Mouse (Mus musculus) lung, postnatal 4 days (tissue): ENCODE measurements at regions not wholly inside any gene's neighbourhood (a gene's known extent, or its start where the extent isn't known, plus 50 kb on each side); places are given as distances from the start of the nearest gene placed in this dataset.

Source experiments
- DNase-seq, 2 experiments: peaks; one replicate each; pipeline ENCODE4 v3.0.0; 2021

GRCm38 (mm10) chr9:52839996-52840395, 160.4 kb upstream of the AI593442 start:
- DNase-seq = no peak

DNA sequence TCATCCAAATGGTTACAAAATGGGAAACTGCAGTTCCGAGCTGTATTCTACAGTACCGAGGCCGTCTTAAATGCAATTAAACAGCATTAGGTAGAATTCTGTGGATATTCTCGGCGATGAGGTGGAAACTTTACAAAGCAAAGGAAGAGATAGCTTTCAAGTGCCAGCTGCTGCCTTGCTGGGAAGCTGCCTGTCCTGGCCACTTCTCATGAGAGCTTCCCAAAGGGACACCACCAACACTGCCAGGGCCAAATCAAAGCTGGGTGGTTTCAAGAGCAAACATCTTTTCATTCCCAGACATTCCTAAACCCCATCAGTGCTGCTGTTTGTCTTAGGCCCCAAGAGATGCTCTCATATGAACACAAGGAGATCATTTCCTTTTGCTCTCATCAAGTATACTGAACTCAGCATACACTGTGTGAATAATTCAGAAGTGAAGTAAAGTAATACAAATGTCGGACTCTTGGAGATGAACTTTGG, 156.6 kb upstream of the AI593442 start:
- DNase-seq = no peak

DNA sequence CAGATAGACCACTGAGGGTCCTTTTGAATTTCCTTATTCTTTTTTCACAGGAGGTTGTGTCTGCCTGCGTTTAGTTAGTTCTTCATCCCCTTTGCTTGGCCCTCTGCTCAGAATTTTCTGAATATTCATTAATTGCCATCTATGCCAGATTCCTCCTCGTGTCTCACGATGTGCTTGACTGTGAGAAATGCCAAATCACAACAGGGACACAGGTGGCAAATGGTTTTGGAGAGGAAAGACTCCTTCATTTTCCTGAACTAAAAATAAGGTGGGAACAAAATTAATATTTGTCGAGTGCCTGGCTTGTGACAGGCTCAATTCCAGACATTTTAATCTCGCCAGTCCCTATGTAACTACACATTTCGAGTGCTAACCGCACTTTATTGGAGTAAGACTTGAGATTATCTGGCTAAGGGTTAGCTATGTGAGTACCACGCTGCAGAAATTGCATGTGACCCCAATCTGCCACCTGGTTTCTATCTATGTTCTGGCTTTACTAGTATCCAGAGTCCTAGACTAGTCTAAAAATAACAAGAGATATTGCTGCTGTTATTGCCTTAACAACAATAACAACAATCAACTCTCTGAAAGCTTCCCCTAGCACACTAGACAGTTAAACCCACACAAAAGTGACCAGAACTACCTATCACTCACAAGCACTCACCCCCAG, 156.0 kb upstream of the AI593442 start:
- no peak for DNase-seq

DNA sequence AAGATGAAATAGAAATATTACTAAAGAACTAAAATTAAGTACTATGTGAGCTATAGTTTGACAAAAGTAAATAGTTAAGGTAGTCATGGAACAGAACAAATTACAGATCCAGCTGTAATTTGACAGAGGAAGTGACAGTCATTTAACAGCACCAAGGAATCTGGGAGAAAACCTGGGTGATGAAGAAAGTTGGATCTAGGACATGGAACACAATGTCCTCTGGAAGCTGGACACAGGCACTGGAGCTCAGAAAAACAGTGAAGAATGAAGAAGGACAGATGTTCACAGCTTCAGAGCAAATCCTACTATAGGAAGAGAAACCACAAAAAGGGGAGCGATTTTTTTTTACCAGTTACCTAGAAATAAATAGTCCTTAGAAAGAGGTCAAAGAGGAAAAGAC, 147.2 kb upstream of the AI593442 start:
- no peak for DNase-seq

DNA sequence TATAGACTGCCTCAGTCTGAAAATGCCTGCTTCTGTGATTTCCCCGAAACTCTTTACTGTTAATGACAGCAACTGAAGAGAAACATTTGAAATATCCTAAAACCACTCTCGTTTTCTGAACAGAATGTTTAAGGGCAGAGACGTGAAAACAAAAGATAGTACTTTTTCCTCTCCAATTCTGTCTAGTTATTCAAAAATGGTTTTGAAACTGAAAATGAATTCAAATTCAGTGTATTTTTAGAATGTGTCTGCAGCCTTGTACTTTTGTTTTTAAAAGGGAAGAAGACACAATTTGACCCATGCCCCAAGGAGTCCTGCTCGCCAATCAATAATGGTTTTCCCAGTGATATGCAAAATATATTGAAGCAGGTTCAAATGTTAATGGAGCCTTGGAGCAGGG, 136.7 kb upstream of the AI593442 start:
- no peak for DNase-seq

- DNase-seq = no peak
These were observed 123.4 kb upstream of the AI593442 start for GRCm38 (mm10) chr9:52802969-52803368.

GRCm38 (mm10) chr9:52801801-52802200, 122.2 kb upstream of the AI593442 start:
- DNase-seq = no peak

DNA sequence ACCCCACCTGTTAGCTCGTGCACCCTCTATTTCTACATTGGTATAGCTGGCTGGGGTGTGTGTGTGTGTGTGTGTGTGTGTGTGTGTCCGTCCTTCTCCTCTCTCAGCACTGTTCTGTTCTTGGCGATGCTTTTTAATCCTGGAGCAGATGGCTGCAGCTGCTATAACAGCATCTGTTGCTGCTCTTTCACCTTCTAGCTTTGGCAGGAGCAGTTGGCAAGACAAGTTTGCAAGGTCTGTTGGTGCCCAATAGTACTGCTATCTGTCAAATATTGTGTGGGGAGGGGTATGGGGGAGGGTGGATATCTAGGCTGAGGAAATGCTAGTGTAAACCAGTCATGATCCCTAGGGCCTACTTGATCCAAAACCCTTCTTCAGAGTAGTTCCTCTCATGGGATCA, 120.9 kb upstream of the AI593442 start:
- peak; percentile 6 to 39 for DNase-seq

DNA sequence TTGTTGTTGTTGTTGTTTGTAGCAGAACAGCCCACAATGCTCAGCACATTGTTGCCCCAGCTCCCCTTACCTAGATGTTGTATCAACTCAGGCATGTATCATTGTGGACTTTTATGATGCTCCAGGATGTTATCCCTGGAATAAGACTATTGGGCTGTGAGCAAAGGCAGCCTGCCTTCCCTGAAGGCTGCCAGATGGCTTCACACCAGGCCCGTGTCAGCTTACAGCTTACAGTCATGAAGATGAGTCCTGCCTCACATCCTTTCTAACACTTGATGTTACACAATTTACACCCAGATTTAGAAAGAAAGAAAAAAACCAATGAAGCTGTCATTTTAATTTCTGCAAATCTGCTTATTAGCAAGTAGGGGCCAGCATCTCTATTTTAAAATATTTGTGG, 113.0 kb upstream of the AI593442 start:
- DNase-seq = no peak

DNA sequence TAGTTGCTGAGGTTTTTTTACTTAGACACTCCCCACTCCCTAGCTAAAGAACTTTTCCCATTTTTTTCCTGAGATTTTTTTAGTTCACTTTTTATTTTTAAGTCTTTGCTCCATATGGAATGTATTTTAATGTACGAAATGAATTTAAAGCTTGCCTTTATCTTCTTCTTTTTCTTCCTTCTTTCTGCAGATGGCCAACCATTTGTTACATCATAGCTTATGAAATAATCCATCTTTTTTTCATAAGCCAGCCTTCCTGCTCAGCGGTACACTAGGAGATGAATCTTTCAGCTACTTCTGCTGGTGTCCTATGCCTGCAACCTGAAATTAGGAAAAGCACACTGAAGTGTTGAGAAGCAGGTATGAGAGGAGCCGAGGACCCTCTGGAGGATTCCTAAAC, 102.9 kb upstream of the AI593442 start:
- no peak for DNase-seq

DNA sequence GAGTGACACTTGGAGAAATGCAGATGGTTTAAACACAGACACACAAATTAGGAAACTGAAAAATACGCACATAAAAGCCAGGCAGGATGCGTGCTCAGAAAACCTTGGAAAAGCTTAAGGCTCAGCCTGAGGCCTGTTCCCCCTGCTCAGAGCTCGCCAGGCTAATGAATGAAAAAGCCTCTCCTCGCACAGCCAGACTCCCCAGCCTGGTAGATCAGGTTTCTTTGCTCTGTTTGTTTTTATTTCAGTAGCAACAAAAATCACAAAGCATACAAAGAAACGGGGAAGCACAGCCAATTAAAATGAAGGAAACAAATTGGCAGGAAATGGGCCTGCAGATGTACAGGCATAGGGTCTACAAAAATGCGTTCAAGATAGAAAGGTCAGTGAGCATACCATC, 97.0 kb upstream of the AI593442 start:
- DNase-seq = no peak

GRCm38 (mm10) chr9:52775232-52775631, 95.7 kb upstream of the AI593442 start:
- no peak for DNase-seq

DNA sequence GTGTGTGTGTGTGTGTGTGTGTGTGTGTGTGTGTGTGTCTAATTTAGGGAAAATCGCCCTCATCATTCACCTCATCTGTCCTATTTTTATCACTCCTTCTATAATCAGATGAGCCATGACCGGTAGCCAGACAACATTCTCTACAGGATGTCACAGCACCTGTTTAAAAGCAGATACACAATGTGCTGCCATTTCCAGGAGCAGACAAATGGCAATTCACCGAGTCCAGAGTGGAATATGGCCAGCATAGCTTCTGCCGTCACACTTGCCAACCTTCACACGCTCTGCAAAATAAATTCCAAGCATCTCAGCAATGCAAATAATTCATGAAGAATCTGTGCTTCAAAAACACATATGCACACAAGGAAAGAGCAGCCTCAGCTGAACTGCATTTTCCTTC, 88.5 kb upstream of the AI593442 start:
- no peak for DNase-seq

DNA sequence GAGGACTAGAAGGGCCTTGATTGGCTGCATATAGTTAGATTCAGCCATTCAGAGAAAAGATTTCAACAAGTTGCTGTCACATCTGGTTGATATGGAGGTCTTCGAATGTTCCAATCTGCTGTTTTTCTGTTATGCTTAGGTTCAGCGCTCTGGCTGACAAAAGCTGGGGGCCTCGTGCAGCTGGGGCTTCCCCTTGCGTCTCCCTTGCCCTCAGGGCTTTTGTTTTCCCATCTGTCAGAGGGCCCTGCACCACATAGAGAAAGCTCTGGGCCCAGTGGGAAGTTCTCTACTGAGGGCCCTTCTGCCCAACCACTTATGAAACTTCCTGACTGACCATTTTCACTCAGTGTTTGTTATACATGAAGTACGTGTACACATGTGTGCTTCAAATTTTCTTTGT, 86.2 kb upstream of the AI593442 start:
- DNase-seq = no peak

- DNase-seq = no peak
These were observed 83.3 kb upstream of the AI593442 start for GRCm38 (mm10) chr9:52762836-52763235.

- DNase-seq = no peak
These were observed 81.7 kb upstream of the AI593442 start for GRCm38 (mm10) chr9:52761257-52761656.

DNA sequence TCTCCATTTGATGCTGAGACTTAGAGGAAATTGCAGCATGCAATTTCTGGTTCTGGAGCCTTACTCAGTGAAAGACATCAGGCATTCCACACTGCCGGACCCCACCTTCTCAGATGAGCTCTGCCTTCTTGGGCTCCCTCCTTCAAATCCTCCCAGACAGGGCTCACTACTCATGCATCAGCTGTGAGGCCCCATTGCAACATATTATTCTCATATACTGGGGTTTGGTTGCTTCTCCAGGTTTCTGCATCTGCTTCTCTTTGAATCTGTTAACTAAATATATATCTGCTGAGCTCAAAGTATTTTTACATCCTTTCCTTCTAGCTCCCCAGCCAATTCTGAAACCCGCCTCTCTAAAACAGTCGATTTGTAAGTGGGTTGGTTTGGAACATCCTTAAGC, 68.8 kb upstream of the AI593442 start:
- DNase-seq = no peak

GRCm38 (mm10) chr9:52738560-52739100, 59.0 kb upstream of the AI593442 start:
- no peak for DNase-seq
